Mouse (Mus musculus): ENCODE measurements around the gene Cacna2d1. TPM values are rescaled to one million over a fixed set of nuclear protein-coding genes. Genes with fewer than 3 reads are reported as not detected.

The Cacna2d1 gene
- polyA plus RNA-seq (2017; shearing (Covaris generic)) = 0.63 TPM

GRCm38 (mm10) chr5:15934376-15935233 is at the start of gene Cacna2d1:
TSS of gene Cacna2d1 (plus strand) at chr5:15934691.

Other genes with a start within 250 kb of the Cacna2d1 start
- gene Speer4c, start 220.4 kb upstream of the Cacna2d1 start, polyA plus RNA-seq (2017; shearing (Covaris generic)) = not detected